Mouse (Mus musculus) C2C12 (cell line): Measurements from ENCODE around the gene Sez6l.

Experiments used
- CEBPB ChIP-seq: IDR thresholded peaks from one replicate; pipeline ENCODE4 v1.6.1; 2011; ENCODE audit warnings: low read depth, mild to moderate bottlenecking, control low read depth, moderate library complexity
- CTCF ChIP-seq: IDR thresholded peaks from one replicate; pipeline ENCODE4 v1.5.1; 2011; ENCODE audit not compliant: control insufficient read depth, insufficient read depth, insufficient read length
- FOSL1 ChIP-seq: IDR thresholded peaks from one replicate; pipeline ENCODE4 v1.8.0; 2011; ENCODE audit warnings: mild to moderate bottlenecking, low read length; ENCODE audit not compliant: poor library complexity, insufficient read depth, severe bottlenecking
- MAX ChIP-seq: IDR thresholded peaks from one replicate; pipeline ENCODE4 v1.6.1; 2011; ENCODE audit warnings: mild to moderate bottlenecking, control low read depth
- MYOD1 ChIP-seq: IDR thresholded peaks from one replicate; pipeline ENCODE4 v1.6.1; 2011; ENCODE audit warnings: low read depth; ENCODE audit not compliant: control insufficient read depth, insufficient read length
- MYOG ChIP-seq: IDR thresholded peaks from one replicate; pipeline ENCODE4 v1.6.1; 2011; ENCODE audit not compliant: control insufficient read depth, insufficient read length; ENCODE audit errors: extremely low read depth
- USF1 ChIP-seq: IDR thresholded peaks from one replicate; pipeline ENCODE4 v1.6.1; 2011; ENCODE audit warnings: low read depth, mild to moderate bottlenecking, control low read depth, moderate library complexity

DNA sequence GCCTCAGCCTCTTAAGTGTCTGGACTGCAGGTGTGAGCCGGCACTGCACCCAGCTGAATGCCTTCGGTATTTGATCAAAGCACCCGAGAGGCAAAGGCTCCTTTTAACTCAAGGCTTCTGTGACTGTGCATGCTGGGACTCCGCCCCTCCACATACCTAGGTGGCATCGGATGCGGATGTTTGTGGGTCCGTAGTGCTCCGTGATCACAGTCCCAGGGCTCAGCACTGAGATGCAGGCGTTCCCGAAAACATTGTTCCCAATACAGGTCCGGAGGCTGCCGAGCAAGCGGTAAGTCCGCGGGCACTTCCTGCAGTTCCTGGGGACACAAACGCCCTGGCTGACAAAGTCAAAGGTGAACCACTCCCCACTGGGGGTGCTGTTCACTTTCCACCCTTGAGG is 186.0 kb downstream of the Sez6l start:
- no peak for TF ChIP-seq MAX
- no peak for TF ChIP-seq USF1
- TF ChIP-seq FOSL1 = no peak
- TF ChIP-seq CTCF = no peak
- no peak for TF ChIP-seq CEBPB
- no peak for TF ChIP-seq MYOD1
- no peak for TF ChIP-seq MYOG
